Mouse (Mus musculus): ENCODE measurements around the gene Repin1. TPM values are rescaled to one million over a fixed set of nuclear protein-coding genes. Genes with fewer than 3 reads are reported as not detected.

Repin1 gene
- 47.3 and 49.6 TPM in 2 replicates for polyA plus RNA-seq (2012; rRNA removed)

GRCm38 (mm10) chr6:48593158-48594042 is at the start of gene Repin1, which contains the start of gene Gm44965:
Gene Repin1 (plus strand): TSS chr6:48593883.
Gene Gm44965 (plus strand): TSS chr6:48593941.

GRCm38 (mm10) chr6:48554280-48555103 is 39.2 kb upstream of the Repin1 start, which contains the start of gene Lrrc61:
Gene Lrrc61 (plus strand): TSS chr6:48554796.

GRCm38 (mm10) chr6:48572572-48573061 is 21.1 kb upstream of the Repin1 start, which contains the start of gene Rarres2:
Gene Rarres2 (minus strand): TSS chr6:48572789.

GRCm38 (mm10) chr6:48589194-48589750 is 4.4 kb upstream of the Repin1 start, which contains the start of gene Gm45021:
Gene Gm45021 (plus strand): TSS chr6:48589610.

GRCm38 (mm10) chr6:48601271-48602079 is 7.8 kb downstream of the Repin1 start, which contains the start of gene Zfp775:
Gene Zfp775 (plus strand): TSS chr6:48602063.

GRCm38 (mm10) chr6:48626464-48626863 is 32.8 kb downstream of the Repin1 start, which contains the start of gene AI854703:
Gene AI854703 (plus strand): TSS chr6:48626764.

GRCm38 (mm10) chr6:48646995-48647394 is 53.3 kb downstream of the Repin1 start, which contains the start of gene Gimap8:
Gene Gimap8 (plus strand): TSS chr6:48647234.

Other genes starting within 250 kb of the Repin1 start
- 44.1 and 44.3 TPM in 2 replicates for gene Krba1, start 198.3 kb upstream of the Repin1 start, polyA plus RNA-seq (2012; rRNA removed)
- 31.4 and 37.1 TPM in 2 replicates for gene Zfp467, start 148.1 kb upstream of the Repin1 start, polyA plus RNA-seq (2012; rRNA removed)
- 2.3 and 2.8 TPM in 2 replicates for gene Sspo, start 145.7 kb upstream of the Repin1 start, polyA plus RNA-seq (2012; rRNA removed)
- gene Atp6v0e2, start 56.3 kb upstream of the Repin1 start, polyA plus RNA-seq (2012; rRNA removed): 317 and 323 TPM in 2 replicates
- 24.9 and 28.4 TPM in 2 replicates for gene Lrrc61, start 39.1 kb upstream of the Repin1 start, polyA plus RNA-seq (2012; rRNA removed)
- gene Rarres2, start 21.1 kb upstream of the Repin1 start, polyA plus RNA-seq (2012; rRNA removed): 7.5 and 9.4 TPM in 2 replicates
- gene Gm45021, start 4.3 kb upstream of the Repin1 start, polyA plus RNA-seq (2012; rRNA removed): 0.41 TPM in 1 of 2 replicates, not detected in the other
- gene Gm44965, start 58 bp downstream of the Repin1 start, polyA plus RNA-seq (2012; rRNA removed): not detected in 2 replicates
- 10.4 and 11.7 TPM in 2 replicates for gene Zfp775, start 8.2 kb downstream of the Repin1 start, polyA plus RNA-seq (2012; rRNA removed)
- 22.4 and 24.2 TPM in 2 replicates for gene AI854703, start 32.9 kb downstream of the Repin1 start, polyA plus RNA-seq (2012; rRNA removed)
- gene Gimap8, start 53.4 kb downstream of the Repin1 start, polyA plus RNA-seq (2012; rRNA removed): 1.5 and 1.7 TPM in 2 replicates
- 1.6 and 1.8 TPM in 2 replicates for gene Gimap9, start 82.2 kb downstream of the Repin1 start, polyA plus RNA-seq (2012; rRNA removed)
- 0.91 and 1.2 TPM in 2 replicates for gene Gimap4, start 90.7 kb downstream of the Repin1 start, polyA plus RNA-seq (2012; rRNA removed)
- gene Gimap6, start 114.3 kb downstream of the Repin1 start, polyA plus RNA-seq (2012; rRNA removed): 5.4 and 6.2 TPM in 2 replicates
- gene Gm28053, start 124.7 kb downstream of the Repin1 start, polyA plus RNA-seq (2012; rRNA removed): 0.48 TPM in 1 of 2 replicates, not detected in the other
- not detected in 2 replicates for gene Gimap7, start 124.7 kb downstream of the Repin1 start, polyA plus RNA-seq (2012; rRNA removed)
- gene Gimap1, start 145.2 kb downstream of the Repin1 start, polyA plus RNA-seq (2012; rRNA removed): 1.8 and 1.9 TPM in 2 replicates
- 1.2 and 1.5 TPM in 2 replicates for gene Gimap5, start 152.3 kb downstream of the Repin1 start, polyA plus RNA-seq (2012; rRNA removed)
- gene Gimap3, start 177.0 kb downstream of the Repin1 start, polyA plus RNA-seq (2012; rRNA removed): 0.03 TPM in 1 of 2 replicates, not detected in the other
- gene Tmem176a, start 247.0 kb downstream of the Repin1 start, polyA plus RNA-seq (2012; rRNA removed): 13.6 and 16.0 TPM in 2 replicates
- gene Tmem176b, start 247.6 kb downstream of the Repin1 start, polyA plus RNA-seq (2012; rRNA removed): 74.3 and 91.8 TPM in 2 replicates